Mouse (Mus musculus) heart, embryonic 12.5 days (tissue): ENCODE measurements around the gene Hist1h3f. TPM values are rescaled to one million over a fixed set of nuclear protein-coding genes. Genes with fewer than 3 reads are reported as not detected.
A peak's percentile ranks its signal among the peaks of the same experiment; 100 is the strongest.

ENCODE experiments used
- ATAC-seq: fragments of 200-750 bp; cut with Nextera tagmentation; 2 replicates; pipeline ENCODE4 v1.8.0; 2017; ENCODE audit warnings: moderate TSS enrichment, moderate library complexity; ENCODE audit not compliant: insufficient number of reproducible peaks, low FRiP score
- H3K27ac ChIP-seq: fragments of 300-500 bp; sonication (generic); 2 replicates; pipeline ENCODE4 v1.5.1; 2016; ENCODE audit warnings: mild to moderate bottlenecking, moderate library complexity; ENCODE audit not compliant: poor library complexity, severe bottlenecking
- H3K27me3 ChIP-seq: fragments of 300-500 bp; sonication (generic); replicated peaks from 2 replicates; pipeline ENCODE4 v1.6.1; 2016; ENCODE audit warnings: mild to moderate bottlenecking, moderate library complexity
- H3K36me3 ChIP-seq: fragments of 300-500 bp; sonication (generic); 2 replicates; pipeline ENCODE4 v1.6.1; 2016; ENCODE audit warnings: mild to moderate bottlenecking, moderate library complexity
- H3K4me1 ChIP-seq: fragments of 300-500 bp; sonication (generic); replicated peaks from 2 replicates; pipeline ENCODE4 v1.6.1; 2016; ENCODE audit warnings: mild to moderate bottlenecking
- H3K4me2 ChIP-seq: fragments of 300-500 bp; sonication (generic); 2 replicates; pipeline ENCODE4 v1.6.1; 2016; ENCODE audit warnings: mild to moderate bottlenecking, moderate library complexity
- H3K4me3 ChIP-seq: fragments of 300-500 bp; sonication (generic); 2 replicates; pipeline ENCODE4 v1.5.1; 2016; ENCODE audit warnings: mild to moderate bottlenecking
- H3K9ac ChIP-seq: fragments of 300-500 bp; sonication (generic); 2 replicates; pipeline ENCODE4 v1.6.1; 2016; ENCODE audit warnings: mild to moderate bottlenecking, moderate library complexity
- H3K9me3 ChIP-seq: fragments of 300-500 bp; sonication (generic); replicated peaks from 2 replicates; pipeline ENCODE4 v1.6.1; 2016; ENCODE audit warnings: mild to moderate bottlenecking, moderate library complexity
- WGBS: fragments of 180-500 bp; shearing (Covaris S2); methylation state at CpG from one replicate; pipeline ENCODE4 v1.1.7; 2016; 5-methylcytosine and 5-hydroxymethylcytosine counted together
- polyA plus RNA-seq: library from polyadenylated mRNA; unstranded; fragments of >200 nt; fragmentation: Nextera tagmentation; extraction: Ambion mirVana; gene quantifications from 2 replicates; pipeline ENCODE4 v1.2.1, GENCODE M21; 2016

Gene Hist1h3f
- 0.32 and 0.36 TPM in 2 replicates for polyA plus RNA-seq

GRCm38 (mm10) chr13:23543965-23544786 is at the start of gene Hist1h3f:
TSS of gene Hist1h3f (plus strand) at chr13:23544052.
- Histone ChIP-seq H3K4me3 (peak within 1 kb of the TSS; percentile 57), H3K36me3 (no peaks in the 10 kb centered on the region), H3K27me3 (no peaks in the 10 kb centered on the region), H3K4me1 (peaks cover 5% of the 10 kb centered on the region; the same call in 1 of the 2 replicates), H3K9me3 (no peaks in the 10 kb centered on the region), H3K27ac (peak within 1 kb of the TSS; percentile 94), H3K9ac (peak within 1 kb of the TSS; percentile 74), H3K4me2 (peak within 1 kb of the TSS; percentile 82)
- WGBS, result under 1% methylated on average over 26 of the region's 45 CpGs
- peak; percentile 90 for ATAC-seq

DNA sequence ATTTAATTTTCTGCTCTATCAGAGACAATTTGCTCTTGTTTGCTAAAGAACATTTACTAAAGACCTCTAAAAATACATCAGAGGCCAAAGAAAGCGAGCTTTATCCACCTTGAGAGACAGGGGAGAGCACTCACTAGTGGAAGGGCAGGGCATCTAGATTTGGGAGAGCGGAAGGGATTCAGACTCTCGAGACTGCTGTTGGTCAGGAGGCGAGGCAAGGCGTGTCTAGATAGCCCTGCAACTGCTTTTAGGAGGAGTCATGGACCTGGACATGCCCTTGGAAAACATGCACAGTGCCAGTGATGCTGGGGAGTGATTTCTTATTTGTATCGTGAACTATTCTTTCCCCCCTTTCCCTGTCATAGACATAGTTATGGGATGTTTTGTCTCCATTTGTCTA is 48.3 kb upstream of the Hist1h3f start:
- Histone ChIP-seq H3K9me3 (no peaks in the 10 kb centered on the region), H3K4me3 (no peak overlapping the region), H3K27me3 (no peaks in the 10 kb centered on the region), H3K4me2 (no peak overlapping the region), H3K4me1 (peaks cover 10% of the 10 kb centered on the region), H3K9ac (no peak overlapping the region), H3K27ac (no peak overlapping the region), H3K36me3 (no peaks in the 10 kb centered on the region)
- whole genome bisulfite sequencing, result 76% methylated on average over 6 of the region's 6 CpGs
- no peak for ATAC-seq

GRCm38 (mm10) chr13:23497656-23498321 is 46.1 kb upstream of the Hist1h3f start:
- H3K9me3 ChIP-seq, result no peaks in the 10 kb centered on the region
- peak overlapping the region; percentile 36; the same call in 1 of the 2 replicates for H3K27ac ChIP-seq
- no peak for ATAC-seq
- no peaks in the 10 kb centered on the region for H3K36me3 ChIP-seq
- H3K9ac ChIP-seq, result no peak overlapping the region; the same call in 1 of the 2 replicates
- peaks cover 5% of the 10 kb centered on the region; the same call in 1 of the 2 replicates for H3K4me1 ChIP-seq
- H3K4me3 ChIP-seq, result peak overlapping the region; percentile 45
- H3K27me3 ChIP-seq, result no peaks in the 10 kb centered on the region
- peak overlapping the region; percentile 68 for H3K4me2 ChIP-seq
- WGBS, result 3% methylated on average over 19 of the region's 19 CpGs

GRCm38 (mm10) chr13:23498653-23499052 is 45.2 kb upstream of the Hist1h3f start:
- Histone ChIP-seq H3K4me1 (peaks cover 8% of the 10 kb centered on the region; the same call in 1 of the 2 replicates), H3K36me3 (no peaks in the 10 kb centered on the region), H3K27ac (peak overlapping the region; percentile 36), H3K4me3 (peak overlapping the region; percentile 45), H3K27me3 (no peaks in the 10 kb centered on the region), H3K9ac (peak overlapping the region; percentile 25; the same call in 1 of the 2 replicates), H3K9me3 (no peaks in the 10 kb centered on the region), H3K4me2 (peak overlapping the region; percentile 68)
- WGBS, result 8% methylated on average over 10 of the region's 10 CpGs
- no peak for ATAC-seq

- ATAC-seq, result no peak
- Histone ChIP-seq H3K4me3 (no peak overlapping the region), H3K36me3 (no peaks in the 10 kb centered on the region), H3K9ac (no peak overlapping the region), H3K27ac (no peak overlapping the region), H3K4me1 (peaks cover 9% of the 10 kb centered on the region), H3K27me3 (no peaks in the 10 kb centered on the region), H3K4me2 (no peak overlapping the region), H3K9me3 (no peaks in the 10 kb centered on the region)
- WGBS, result 11% methylated on average over 7 of the region's 7 CpGs
Measured at GRCm38 (mm10) chr13:23499943-23500342, 43.9 kb upstream of the Hist1h3f start.

DNA sequence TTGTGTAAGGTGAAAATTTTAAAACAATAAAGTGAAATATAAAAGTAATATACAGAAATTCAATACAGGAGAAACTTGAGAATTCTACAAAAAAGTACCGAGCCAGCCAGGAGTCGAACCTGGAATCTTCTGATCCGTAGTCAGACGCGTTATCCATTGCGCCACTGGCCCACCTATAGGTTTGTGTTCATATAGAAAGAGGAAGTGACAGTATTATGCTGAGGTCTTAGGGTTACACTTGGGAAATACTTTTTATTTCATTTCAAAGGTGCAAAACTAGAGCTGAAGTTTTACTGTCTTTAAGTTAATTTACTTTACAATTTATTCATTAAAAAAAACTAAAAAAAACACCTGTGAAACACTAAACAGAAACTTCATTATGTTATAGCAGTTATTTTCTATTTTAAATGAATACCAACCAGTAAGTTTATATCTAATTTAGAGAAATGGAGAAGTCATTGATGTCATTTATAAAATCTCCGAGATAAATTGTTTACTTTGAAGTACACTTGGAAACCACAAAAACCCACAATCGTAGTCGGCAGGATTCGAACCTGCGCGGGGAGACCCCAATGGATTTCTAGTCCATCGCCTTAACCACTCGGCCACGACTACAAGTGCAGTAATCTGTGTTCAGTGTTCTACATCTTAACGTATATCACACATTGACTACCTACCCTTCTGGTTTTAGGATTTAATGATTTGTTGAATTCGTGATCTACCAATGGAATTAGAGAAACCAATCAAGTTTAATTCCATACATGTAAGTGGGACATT is 43.2 kb upstream of the Hist1h3f start:
- H3K4me3 ChIP-seq, result no peak overlapping the region
- H3K36me3 ChIP-seq, result no peaks in the 10 kb centered on the region
- no peak overlapping the region for H3K9ac ChIP-seq
- peak; percentile 75 for ATAC-seq
- no peak overlapping the region for H3K27ac ChIP-seq
- H3K4me2 ChIP-seq, result peak overlapping the region; percentile 24; the same call in 1 of the 2 replicates
- H3K9me3 ChIP-seq, result no peaks in the 10 kb centered on the region
- peaks cover 16% of the 10 kb centered on the region for H3K4me1 ChIP-seq
- no peaks in the 10 kb centered on the region for H3K27me3 ChIP-seq
- WGBS, result 3% methylated on average over 17 of the region's 17 CpGs

- peaks cover 21% of the 10 kb centered on the region for H3K4me1 ChIP-seq
- H3K9ac ChIP-seq, result no peak overlapping the region
- H3K27me3 ChIP-seq, result no peaks in the 10 kb centered on the region
- 15% methylated on average over 5 of the region's 5 CpGs for WGBS
- no peaks in the 10 kb centered on the region for H3K9me3 ChIP-seq
- ATAC-seq, result no peak
- no peak overlapping the region for H3K27ac ChIP-seq
- peak overlapping the region; percentile 48 for H3K4me2 ChIP-seq
- peak overlapping the region; percentile 17 for H3K4me3 ChIP-seq
- H3K36me3 ChIP-seq, result no peaks in the 10 kb centered on the region
Measured at GRCm38 (mm10) chr13:23501511-23501910, 42.3 kb upstream of the Hist1h3f start.

- no peak for ATAC-seq
- Histone ChIP-seq H3K4me1 (peaks cover 24% of the 10 kb centered on the region), H3K27ac (no peak overlapping the region), H3K9me3 (no peaks in the 10 kb centered on the region), H3K27me3 (no peaks in the 10 kb centered on the region), H3K4me3 (peak overlapping the region; percentile 17; the same call in 1 of the 2 replicates), H3K9ac (no peak overlapping the region), H3K4me2 (peak overlapping the region; percentile 48), H3K36me3 (no peaks in the 10 kb centered on the region)
- 33% methylated on average over 9 of the region's 9 CpGs for WGBS
Measured at GRCm38 (mm10) chr13:23502031-23502567, 41.8 kb upstream of the Hist1h3f start.

DNA sequence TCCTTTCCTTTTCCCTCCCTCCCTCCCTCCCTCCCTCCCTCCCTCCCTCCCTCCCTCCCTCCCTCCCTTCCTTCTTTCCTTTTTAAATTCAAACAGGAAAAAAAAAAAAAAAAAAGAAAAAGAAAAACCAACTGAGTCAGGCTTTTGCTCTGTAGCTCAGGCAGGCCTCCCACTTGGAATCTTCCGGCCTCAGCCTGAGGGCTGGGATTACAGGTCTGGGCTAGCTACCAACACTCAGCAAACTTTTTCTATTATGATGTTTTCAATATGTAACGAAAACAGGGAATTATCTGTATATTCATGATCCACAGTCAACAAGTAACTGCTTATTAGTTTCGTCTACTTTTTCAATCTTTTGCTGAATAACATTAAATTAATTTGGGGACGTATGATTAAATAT is 40.9 kb upstream of the Hist1h3f start:
- WGBS, result 48% methylated on average over 4 of the region's 4 CpGs
- Histone ChIP-seq H3K9ac (no peak overlapping the region), H3K4me2 (no peak overlapping the region), H3K9me3 (no peaks in the 10 kb centered on the region), H3K4me3 (no peak overlapping the region), H3K4me1 (peaks cover 28% of the 10 kb centered on the region), H3K27ac (no peak overlapping the region), H3K36me3 (no peaks in the 10 kb centered on the region), H3K27me3 (no peaks in the 10 kb centered on the region)
- ATAC-seq, result no peak

GRCm38 (mm10) chr13:23503797-23504196 is 40.1 kb upstream of the Hist1h3f start:
- peak overlapping the region; percentile 29; the same call in 1 of the 2 replicates for H3K4me2 ChIP-seq

More at GRCm38 (mm10) chr13:23503797-23504196, 40.1 kb upstream of the Hist1h3f start:
- Histone ChIP-seq H3K4me3 (no peak overlapping the region), H3K9ac (no peak overlapping the region), H3K4me1 (peaks cover 28% of the 10 kb centered on the region), H3K27me3 (no peaks in the 10 kb centered on the region), H3K27ac (no peak overlapping the region), H3K36me3 (no peaks in the 10 kb centered on the region), H3K9me3 (no peaks in the 10 kb centered on the region)
- 1% methylated on average over 9 of the region's 9 CpGs for WGBS
- no peak for ATAC-seq
